Mouse (Mus musculus) liver, embryonic 18 days (tissue): ENCODE data around the gene Tnnt1. TPM values are rescaled to one million over a fixed set of nuclear protein-coding genes. Genes with fewer than 3 reads are reported as not detected.

Source experiments
- polyA plus RNA-seq: library from polyadenylated mRNA; depleted of rRNA; stranded (reverse); fragments of >200 nt; gene quantifications from 2 replicates; pipeline ENCODE4 v1.2.3, GENCODE M21; 2012; rRNA removed

The Tnnt1 gene
- polyA plus RNA-seq, result 3.9 and 5.7 TPM in 2 replicates

GRCm38 (mm10) chr7:4516332-4517050, at the start of gene Tnnt1:
Gene Tnnt1, minus strand, starts transcription at chr7:4516382.

GRCm38 (mm10) chr7:4547221-4547641, 31.0 kb upstream of the Tnnt1 start, which contains the start of gene Syt5:
Gene Syt5, minus strand, starts transcription at chr7:4547541.

DNA sequence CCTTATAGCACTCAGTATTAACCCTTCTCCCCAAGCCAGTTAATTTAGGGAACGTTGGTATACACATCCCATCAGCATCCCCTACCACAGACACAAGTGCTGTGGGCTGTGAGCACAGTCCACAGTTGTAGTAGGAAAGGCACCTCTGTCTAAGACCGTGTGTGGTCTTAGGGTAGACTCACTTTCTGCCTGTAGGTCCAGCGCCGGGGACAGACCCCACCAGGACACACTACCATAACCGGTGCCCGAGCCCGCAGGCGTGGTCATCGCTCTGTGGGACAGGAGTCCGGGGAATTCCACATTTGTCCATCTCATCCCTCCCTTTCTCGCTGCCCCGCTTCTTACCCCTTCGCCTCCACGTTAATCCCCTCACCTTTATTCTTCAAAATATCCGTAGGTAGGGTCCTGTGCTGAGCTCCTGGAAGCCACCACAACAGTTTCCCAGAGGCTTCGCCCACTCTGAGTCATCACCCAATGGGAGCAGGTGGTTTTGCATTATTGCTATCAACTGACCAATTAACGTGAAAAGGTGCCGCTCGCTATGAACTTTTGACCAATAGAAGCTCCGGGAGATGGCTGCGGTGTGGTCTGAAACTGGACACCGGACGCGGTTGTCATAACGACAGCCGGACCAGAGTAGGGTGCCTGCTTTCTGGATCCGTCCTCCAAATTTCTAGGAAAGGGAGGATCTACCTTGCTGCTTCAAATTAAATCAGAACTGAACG, 16.0 kb upstream of the Tnnt1 start, which contains the start of gene Dnaaf3:
TSS of gene Dnaaf3 (minus strand) at position 449 of the 725 bp plus-strand sequence.

GRCm38 (mm10) chr7:4524212-4524922, 8.2 kb upstream of the Tnnt1 start, which contains the start of gene Tnni3:
Gene Tnni3, minus strand, starts transcription at chr7:4524229.

GRCm38 (mm10) chr7:4501558-4502397, 14.4 kb downstream of the Tnnt1 start, which contains the start of gene Ppp1r12c:
Gene Ppp1r12c, minus strand, starts transcription at chr7:4501680.

GRCm38 (mm10) chr7:4460576-4461434, 55.4 kb downstream of the Tnnt1 start, which contains the start of gene Eps8l1:
Gene Eps8l1, plus strand, starts transcription at chr7:4460674.

Other genes with a start within 250 kb of the Tnnt1 start
- gene Ncr1, start 178.7 kb downstream of the Tnnt1 start, polyA plus RNA-seq, result 0.13 and 0.30 TPM in 2 replicates
- 1.2 and 1.3 TPM in 2 replicates for gene Gp6, start 118.6 kb downstream of the Tnnt1 start, polyA plus RNA-seq
- 3.5 and 4.7 TPM in 2 replicates for gene Rdh13, start 70.7 kb downstream of the Tnnt1 start, polyA plus RNA-seq
- 1.5 and 2.5 TPM in 2 replicates for gene Eps8l1, start 55.7 kb downstream of the Tnnt1 start, polyA plus RNA-seq
- gene Ppp1r12c, start 14.7 kb downstream of the Tnnt1 start, polyA plus RNA-seq, result 17.0 and 21.0 TPM in 2 replicates
- gene Tnni3, start 7.8 kb upstream of the Tnnt1 start, polyA plus RNA-seq, result 0.34 and 0.41 TPM in 2 replicates
- gene Dnaaf3, start 16.1 kb upstream of the Tnnt1 start, polyA plus RNA-seq, result 0.40 and 0.44 TPM in 2 replicates
- 0.25 and 0.27 TPM in 2 replicates for gene Syt5, start 31.2 kb upstream of the Tnnt1 start, polyA plus RNA-seq
- 0.01 and 0.04 TPM in 2 replicates for gene Ptprh, start 87.7 kb upstream of the Tnnt1 start, polyA plus RNA-seq
- 36.5 and 38.2 TPM in 2 replicates for gene Tmem86b, start 115.0 kb upstream of the Tnnt1 start, polyA plus RNA-seq
- gene Ppp6r1, start 142.6 kb upstream of the Tnnt1 start, polyA plus RNA-seq, result 28.8 and 34.0 TPM in 2 replicates
- 20.4 and 21.6 TPM in 2 replicates for gene Hspbp1, start 168.7 kb upstream of the Tnnt1 start, polyA plus RNA-seq
- 0.31 and 0.32 TPM in 2 replicates for gene Brsk1, start 174.2 kb upstream of the Tnnt1 start, polyA plus RNA-seq
- gene Tmem150b, start 208.9 kb upstream of the Tnnt1 start, polyA plus RNA-seq, result 0.74 and 0.80 TPM in 2 replicates
- gene Kmt5c, start 223.7 kb upstream of the Tnnt1 start, polyA plus RNA-seq, result 53.8 and 67.2 TPM in 2 replicates
- gene Cox6b2, start 236.7 kb upstream of the Tnnt1 start, polyA plus RNA-seq, result 80.4 and 84.3 TPM in 2 replicates